Mouse (Mus musculus) heart, postnatal 25 days (tissue): ENCODE results near the gene Uckl1. TPM values are rescaled to one million over a fixed set of nuclear protein-coding genes. Genes with fewer than 3 reads are reported as not detected.

Experiments used
- DNase-seq: peaks from one replicate; pipeline ENCODE4 v3.0.0; 2022; ENCODE audit warnings: low spot score
- intact Hi-C: fragments of 180-260 bp; cut with DNase I; formaldehyde crosslinking; loops from one replicate; pipeline ENCODE4 v1.15.1; 2025
- total RNA-seq, 2 experiments: library from RNA; stranded (reverse); gene quantifications; 2 replicates each; pipeline ENCODE4 v1.2.3; 2021

Gene Uckl1
- 10 to 100 TPM; 39.0 to 46.7 TPM for total RNA-seq

GRCm38 (mm10) chr2:181584411-181584942, at the start of gene Uckl1:
Uckl1 (minus strand) TSS chr2:181584892.
- intact Hi-C loops, result loop anchor here (5.0 kb wide), 1 partner anchor 172 kb away; no protein-coding TSS in a partner anchor
- no peak for DNase-seq

GRCm38 (mm10) chr2:181632624-181633023, 47.9 kb upstream of the Uckl1 start:
- intact Hi-C loops, result no loop called here
- no peak for DNase-seq

GRCm38 (mm10) chr2:181628471-181628870, 43.8 kb upstream of the Uckl1 start:
- DNase-seq, result no peak
- intact Hi-C loops, result loop anchor here (10.0 kb wide), 1 partner anchor 236 kb away; the partner anchor contains the start of gene Polr3k

GRCm38 (mm10) chr2:181623401-181623800, 38.7 kb upstream of the Uckl1 start:
- intact Hi-C loops, result loop anchor here (2.0 to 10.0 kb wide), 2 partner anchors 55 to 241 kb away; partner anchors contain the start of gene Polr3k
- no peak for DNase-seq

- intact Hi-C loops, result no loop called here
- DNase-seq, result no peak
These were observed 34.2 kb upstream of the Uckl1 start for GRCm38 (mm10) chr2:181618761-181619495.

GRCm38 (mm10) chr2:181602367-181602766, 17.7 kb upstream of the Uckl1 start:
- DNase-seq, result no peak
- intact Hi-C loops, result no loop called here

- intact Hi-C loops, result no loop called here
- DNase-seq, result no peak
These were observed 17.1 kb upstream of the Uckl1 start for GRCm38 (mm10) chr2:181601751-181602145.

- DNase-seq, result peak; percentile 93
- intact Hi-C loops, result no loop called here
These were observed 16.4 kb upstream of the Uckl1 start for GRCm38 (mm10) chr2:181600828-181601750.

GRCm38 (mm10) chr2:181600226-181600758, 15.6 kb upstream of the Uckl1 start:
- no peak for DNase-seq
- intact Hi-C loops, result no loop called here

GRCm38 (mm10) chr2:181598454-181599351, 14.0 kb upstream of the Uckl1 start, which contains the start of gene Samd10:
Samd10 (minus strand) TSS chr2:181599212.
- intact Hi-C loops, result loop anchor here (5.0 kb wide), 1 partner anchor 206 kb away; no protein-coding TSS in a partner anchor

GRCm38 (mm10) chr2:181597378-181598061, 12.8 kb upstream of the Uckl1 start:
- intact Hi-C loops, result loop anchor here (5.0 kb wide), 1 partner anchor 205 kb away; no protein-coding TSS in a partner anchor
- DNase-seq, result no peak

More at GRCm38 (mm10) chr2:181598454-181599351, 14.0 kb upstream of the Uckl1 start, which contains the start of gene Samd10:
- DNase-seq, result no peak

- intact Hi-C loops, result loop anchor here (5.0 kb wide), 1 partner anchor 204 kb away; no protein-coding TSS in a partner anchor
- no peak for DNase-seq
These were observed 11.7 kb upstream of the Uckl1 start for GRCm38 (mm10) chr2:181596221-181596960.

- intact Hi-C loops, result loop anchor here (5.0 kb wide), 1 partner anchor 203 kb away; no protein-coding TSS in a partner anchor
These were observed 10.4 kb upstream of the Uckl1 start for GRCm38 (mm10) chr2:181594946-181595696.

GRCm38 (mm10) chr2:181593937-181594336, 9.2 kb upstream of the Uckl1 start:
- no peak for DNase-seq
- intact Hi-C loops, result no loop called here

More at GRCm38 (mm10) chr2:181594946-181595696, 10.4 kb upstream of the Uckl1 start:
- no peak for DNase-seq

GRCm38 (mm10) chr2:181593042-181593421, 8.3 kb upstream of the Uckl1 start:
- intact Hi-C loops, result no loop called here
- DNase-seq, result no peak

- intact Hi-C loops, result no loop called here
- no peak for DNase-seq
These were observed 7.7 kb upstream of the Uckl1 start, which contains the start of gene Zfp512b for GRCm38 (mm10) chr2:181592231-181593041. Zfp512b (minus strand) TSS chr2:181592803.
